Mouse (Mus musculus): ENCODE data around the gene Begain. TPM values are rescaled to one million over a fixed set of nuclear protein-coding genes. Genes with fewer than 3 reads are reported as not detected.

The Begain gene
- total RNA-seq, 1 experiment: 1.3 TPM

- no peak overlapping the region for H3K4me3 ChIP-seq (ENCODE audit: insufficient read depth in 1 of 2, low read depth in 1 of 2, low read length in 2 of 2, poor library complexity in 1 of 2, severe bottlenecking in 1 of 2)
- H3K36me3 ChIP-seq (ENCODE audit: control insufficient read depth, insufficient read depth, low read length, poor library complexity, severe bottlenecking): no peaks in the 10 kb centered on the region
- H3K9ac ChIP-seq (ENCODE audit: insufficient read depth, low read depth, low read length, poor library complexity, severe bottlenecking): no peak overlapping the region
- in situ Hi-C loops (cut with MboI; ENCODE audit: low sequenced_read_pairs in 2 of 2, unreplicated experiment in 2 of 2): no loop called here
- H3K9me3 ChIP-seq (ENCODE audit: control insufficient read depth, insufficient read depth, low read depth, low read length): no peaks in the 10 kb centered on the region
- DNase-seq (ENCODE audit: low read depth, low spot score): no peak
- H3K4me1 ChIP-seq (ENCODE audit: control insufficient read depth in 2 of 2, insufficient read depth in 2 of 2, low read length in 2 of 2, poor library complexity in 1 of 2): no peaks in the 10 kb centered on the region
- TF ChIP-seq MAFK (IDR thresholded peaks at IDR 0.05; ENCODE audit: insufficient read depth, low read depth, low read length): no peak
- no peak for TF ChIP-seq ZNF384 (IDR thresholded peaks at IDR 0.05; ENCODE audit: low read depth, low read length)
- no peak for TF ChIP-seq CHD2 (IDR thresholded peaks at IDR 0.05; ENCODE audit: low read depth, low read length)
- no peak overlapping the region for H3K27ac ChIP-seq (ENCODE audit: insufficient read depth, low read depth, low read length, poor library complexity, severe bottlenecking)
Measured at GRCm38 (mm10) chr12:108990425-108990824, 77.6 kb downstream of the Begain start.

DNA sequence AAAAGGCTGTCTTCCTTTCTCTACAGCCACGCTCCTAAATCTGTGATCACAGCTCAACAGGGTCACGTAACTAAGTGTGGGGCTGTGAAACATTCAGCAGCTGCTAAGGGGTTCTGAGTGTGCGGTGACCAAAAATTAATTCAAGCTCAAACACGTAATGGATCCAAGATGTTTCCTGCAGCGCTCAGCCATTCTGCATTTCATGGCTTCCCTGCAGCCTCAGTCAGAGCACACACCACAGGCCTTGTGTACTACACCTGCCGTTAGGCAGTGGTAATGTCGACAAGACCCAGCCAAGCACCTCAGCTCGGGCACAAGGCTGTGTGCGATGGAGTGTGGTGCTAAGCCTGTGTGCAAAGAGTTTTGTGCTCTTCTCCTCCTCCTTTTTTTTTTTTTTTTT is 80.6 kb downstream of the Begain start:
- no peak overlapping the region for H3K4me3 ChIP-seq (ENCODE audit: insufficient read depth in 1 of 2, low read depth in 1 of 2, low read length in 2 of 2, poor library complexity in 1 of 2, severe bottlenecking in 1 of 2)
- no peaks in the 10 kb centered on the region for H3K36me3 ChIP-seq (ENCODE audit: control insufficient read depth, insufficient read depth, low read length, poor library complexity, severe bottlenecking)
- no peak for DNase-seq (ENCODE audit: low read depth, low spot score)
- TF ChIP-seq MAFK (IDR thresholded peaks at IDR 0.05; ENCODE audit: insufficient read depth, low read depth, low read length) (no peak), ZC3H11A (IDR thresholded peaks at IDR 0.05; ENCODE audit: borderline replicate concordance, low read depth, low read length) (no peak), CHD2 (IDR thresholded peaks at IDR 0.05; ENCODE audit: low read depth, low read length) (no peak), HCFC1 (IDR thresholded peaks at IDR 0.05; ENCODE audit: borderline replicate concordance, insufficient read depth, low read length) (no peak), ZNF384 (IDR thresholded peaks at IDR 0.05; ENCODE audit: low read depth, low read length) (no peak)
- H3K4me1 ChIP-seq (ENCODE audit: control insufficient read depth in 2 of 2, insufficient read depth in 2 of 2, low read length in 2 of 2, poor library complexity in 1 of 2): no peaks in the 10 kb centered on the region; a peak in 1 of 4 replicates
- H3K9ac ChIP-seq (ENCODE audit: insufficient read depth, low read depth, low read length, poor library complexity, severe bottlenecking): no peak overlapping the region
- H3K27ac ChIP-seq (ENCODE audit: insufficient read depth, low read depth, low read length, poor library complexity, severe bottlenecking): no peak overlapping the region
- no peaks in the 10 kb centered on the region for H3K9me3 ChIP-seq (ENCODE audit: control insufficient read depth, insufficient read depth, low read depth, low read length)
- in situ Hi-C loops (cut with MboI; ENCODE audit: low sequenced_read_pairs in 2 of 2, unreplicated experiment in 2 of 2): no loop called here

DNA sequence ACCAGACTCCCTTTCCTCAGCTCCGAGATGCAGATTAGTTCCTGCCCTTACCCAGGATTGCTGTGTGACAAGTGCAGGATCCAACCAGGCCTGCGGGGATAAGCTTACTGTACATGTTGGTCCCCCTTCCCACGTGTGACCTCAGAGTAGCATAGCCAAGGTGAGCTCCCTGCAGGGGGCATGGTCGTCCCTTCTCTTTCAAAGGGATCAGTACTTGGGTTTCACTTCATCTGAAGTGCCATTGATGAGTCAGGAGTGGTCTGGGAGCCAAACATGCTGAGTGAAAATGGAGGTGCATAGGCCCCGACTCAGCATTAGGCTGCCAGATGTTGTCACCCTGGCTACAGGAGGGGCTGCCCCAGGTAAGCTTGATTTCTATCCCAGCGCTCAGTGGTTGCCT is 83.0 kb downstream of the Begain start:
- Histone ChIP-seq H3K9me3 (ENCODE audit: control insufficient read depth, insufficient read depth, low read depth, low read length) (no peaks in the 10 kb centered on the region), H3K27ac (ENCODE audit: insufficient read depth, low read depth, low read length, poor library complexity, severe bottlenecking) (no peak overlapping the region; the same call in 1 of the 2 replicates), H3K4me3 (ENCODE audit: insufficient read depth in 1 of 2, low read depth in 1 of 2, low read length in 2 of 2, poor library complexity in 1 of 2, severe bottlenecking in 1 of 2) (no peak overlapping the region), H3K4me1 (ENCODE audit: control insufficient read depth in 2 of 2, insufficient read depth in 2 of 2, low read length in 2 of 2, poor library complexity in 1 of 2) (peaks cover 1 to 2% of the 10 kb centered on the region in 2 experiments; a peak in 2 of 4 replicates), H3K36me3 (ENCODE audit: control insufficient read depth, insufficient read depth, low read length, poor library complexity, severe bottlenecking) (no peaks in the 10 kb centered on the region), H3K9ac (ENCODE audit: insufficient read depth, low read depth, low read length, poor library complexity, severe bottlenecking) (no peak overlapping the region)
- no peak for DNase-seq (ENCODE audit: low read depth, low spot score)
- no peak for TF ChIP-seq HCFC1 (IDR thresholded peaks at IDR 0.05; ENCODE audit: borderline replicate concordance, insufficient read depth, low read length)
- TF ChIP-seq ZC3H11A (IDR thresholded peaks at IDR 0.05; ENCODE audit: borderline replicate concordance, low read depth, low read length): no peak
- no peak for TF ChIP-seq CHD2 (IDR thresholded peaks at IDR 0.05; ENCODE audit: low read depth, low read length)
- no peak for TF ChIP-seq MAFK (IDR thresholded peaks at IDR 0.05; ENCODE audit: insufficient read depth, low read depth, low read length)
- no peak for TF ChIP-seq ZNF384 (IDR thresholded peaks at IDR 0.05; ENCODE audit: low read depth, low read length)
- in situ Hi-C loops (cut with MboI; ENCODE audit: low sequenced_read_pairs in 2 of 2, unreplicated experiment in 2 of 2): no loop called here

DNA sequence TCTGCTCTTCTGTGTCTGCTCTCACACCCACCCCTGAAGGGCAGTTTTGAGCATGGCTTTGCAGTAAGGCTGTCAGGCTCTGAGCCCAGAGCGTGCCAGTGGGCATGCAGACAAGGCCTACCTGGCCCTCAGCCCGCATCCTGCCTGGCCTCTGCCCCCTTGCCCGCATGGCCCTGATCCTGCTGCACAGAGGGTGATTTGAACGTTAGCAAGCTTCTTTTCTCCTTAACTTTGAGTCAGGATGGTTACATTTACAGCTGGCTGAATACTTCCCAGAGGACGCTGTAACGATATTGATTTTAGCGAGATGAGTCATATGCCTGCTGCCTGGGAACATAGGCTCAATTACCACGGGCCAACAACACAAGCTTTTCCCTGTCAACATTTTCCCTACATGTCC is 83.5 kb downstream of the Begain start:
- Histone ChIP-seq H3K4me3 (ENCODE audit: insufficient read depth in 1 of 2, low read depth in 1 of 2, low read length in 2 of 2, poor library complexity in 1 of 2, severe bottlenecking in 1 of 2) (no peak overlapping the region), H3K4me1 (ENCODE audit: control insufficient read depth in 2 of 2, insufficient read depth in 2 of 2, low read length in 2 of 2, poor library complexity in 1 of 2) (peaks cover 1 to 6% of the 10 kb centered on the region in 2 experiments; a peak in 2 of 4 replicates), H3K9ac (ENCODE audit: insufficient read depth, low read depth, low read length, poor library complexity, severe bottlenecking) (no peak overlapping the region), H3K9me3 (ENCODE audit: control insufficient read depth, insufficient read depth, low read depth, low read length) (no peaks in the 10 kb centered on the region), H3K36me3 (ENCODE audit: control insufficient read depth, insufficient read depth, low read length, poor library complexity, severe bottlenecking) (no peaks in the 10 kb centered on the region), H3K27ac (ENCODE audit: insufficient read depth, low read depth, low read length, poor library complexity, severe bottlenecking) (no peak overlapping the region)
- in situ Hi-C loops (cut with MboI; ENCODE audit: low sequenced_read_pairs in 2 of 2, unreplicated experiment in 2 of 2): no loop called here
- no peak for DNase-seq (ENCODE audit: low read depth, low spot score)
- TF ChIP-seq ZC3H11A (IDR thresholded peaks at IDR 0.05; ENCODE audit: borderline replicate concordance, low read depth, low read length) (no peak), ZNF384 (IDR thresholded peaks at IDR 0.05; ENCODE audit: low read depth, low read length) (no peak), CHD2 (IDR thresholded peaks at IDR 0.05; ENCODE audit: low read depth, low read length) (no peak), HCFC1 (IDR thresholded peaks at IDR 0.05; ENCODE audit: borderline replicate concordance, insufficient read depth, low read length) (no peak), MAFK (IDR thresholded peaks at IDR 0.05; ENCODE audit: insufficient read depth, low read depth, low read length) (no peak)

DNA sequence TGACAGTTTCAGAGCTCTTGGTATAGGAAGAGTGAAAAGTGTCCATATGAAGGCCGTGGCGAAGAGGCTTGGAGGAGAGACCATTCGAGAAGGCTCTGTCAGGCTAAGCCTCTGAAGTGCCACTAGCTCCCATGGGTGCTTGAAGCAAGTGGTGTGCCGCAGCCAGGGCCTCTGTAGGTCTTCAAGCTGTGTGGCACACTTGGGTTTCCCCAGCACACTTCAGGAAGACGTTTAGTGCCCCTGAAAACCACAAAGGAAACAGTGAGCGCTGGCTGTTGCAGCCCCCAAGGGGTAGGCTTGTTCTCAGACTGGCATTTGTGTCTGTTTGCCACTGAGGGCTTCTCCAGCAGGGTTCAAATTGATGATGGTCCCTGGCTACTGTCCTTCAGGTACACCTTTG is 84.5 kb downstream of the Begain start:
- no peak for TF ChIP-seq ZNF384 (IDR thresholded peaks at IDR 0.05; ENCODE audit: low read depth, low read length)
- TF ChIP-seq ZC3H11A (IDR thresholded peaks at IDR 0.05; ENCODE audit: borderline replicate concordance, low read depth, low read length): no peak
- TF ChIP-seq HCFC1 (IDR thresholded peaks at IDR 0.05; ENCODE audit: borderline replicate concordance, insufficient read depth, low read length): no peak
- TF ChIP-seq CHD2 (IDR thresholded peaks at IDR 0.05; ENCODE audit: low read depth, low read length): no peak
- no peak for TF ChIP-seq MAFK (IDR thresholded peaks at IDR 0.05; ENCODE audit: insufficient read depth, low read depth, low read length)
- H3K9ac ChIP-seq (ENCODE audit: insufficient read depth, low read depth, low read length, poor library complexity, severe bottlenecking): no peak overlapping the region
- no peak for DNase-seq (ENCODE audit: low read depth, low spot score)
- H3K4me3 ChIP-seq (ENCODE audit: insufficient read depth in 1 of 2, low read depth in 1 of 2, low read length in 2 of 2, poor library complexity in 1 of 2, severe bottlenecking in 1 of 2): no peak overlapping the region
- no peaks in the 10 kb centered on the region for H3K36me3 ChIP-seq (ENCODE audit: control insufficient read depth, insufficient read depth, low read length, poor library complexity, severe bottlenecking)
- in situ Hi-C loops (cut with MboI; ENCODE audit: low sequenced_read_pairs in 2 of 2, unreplicated experiment in 2 of 2): no loop called here
- H3K9me3 ChIP-seq (ENCODE audit: control insufficient read depth, insufficient read depth, low read depth, low read length): no peaks in the 10 kb centered on the region
- H3K4me1 ChIP-seq (ENCODE audit: control insufficient read depth in 2 of 2, insufficient read depth in 2 of 2, low read length in 2 of 2, poor library complexity in 1 of 2): peaks cover 1 to 10% of the 10 kb centered on the region in 2 experiments; a peak in 2 of 4 replicates
- H3K27ac ChIP-seq (ENCODE audit: insufficient read depth, low read depth, low read length, poor library complexity, severe bottlenecking): no peak overlapping the region
